Mouse (Mus musculus) gastrocnemius, postnatal 36 days (tissue): ENCODE results near the gene Tmem234. TPM values are rescaled to one million over a fixed set of nuclear protein-coding genes. Genes with fewer than 3 reads are reported as not detected.

ENCODE experiments used
- DNase-seq, 2 experiments: peaks; one replicate each; pipeline ENCODE4 v3.0.0; 2022
- intact Hi-C: fragments of 180-260 bp; cut with DNase I; formaldehyde crosslinking; loops from one replicate; pipeline ENCODE4 v1.15.1; 2025
- microRNA-seq, 2 experiments: library from miRNA; unstranded; fragments of <30 nt; microRNA quantifications; one replicate each; pipeline ENCODE4 v1.2.0; 2021
- total RNA-seq, 2 experiments: library from RNA; stranded (reverse); gene quantifications; 2 replicates each; pipeline ENCODE4 v1.2.3; 2021

Gene Tmem234
- total RNA-seq, 2 experiments from 2014 or later: 29.3 to 30.0 TPM

- intact Hi-C loops: no loop called here
- no peak for DNase-seq
These were observed 54.3 kb downstream of the Tmem234 start for GRCm38 (mm10) chr4:129654770-129655169.

GRCm38 (mm10) chr4:129661584-129661983 is 61.1 kb downstream of the Tmem234 start:
- intact Hi-C loops: no loop called here

GRCm38 (mm10) chr4:129662255-129662813 is 61.9 kb downstream of the Tmem234 start:
- no peak for DNase-seq
- intact Hi-C loops: no loop called here

More at GRCm38 (mm10) chr4:129661584-129661983, 61.1 kb downstream of the Tmem234 start:
- no peak for DNase-seq

GRCm38 (mm10) chr4:129671491-129672082 is 71.1 kb downstream of the Tmem234 start:
- DNase-seq: peak in 1 of 2 experiments; percentile 20
- intact Hi-C loops: no loop called here

- intact Hi-C loops: no loop called here
These were observed 71.8 kb downstream of the Tmem234 start, which contains the start of gene Kpna6 for GRCm38 (mm10) chr4:129672083-129672877. TSS of gene Kpna6 (minus strand) at chr4:129672767.

GRCm38 (mm10) chr4:129672878-129673449 is 72.5 kb downstream of the Tmem234 start:
- DNase-seq: no peak
- intact Hi-C loops: no loop called here

More at GRCm38 (mm10) chr4:129672083-129672877, 71.8 kb downstream of the Tmem234 start, which contains the start of gene Kpna6:
- peak; percentile 83 to 88 for DNase-seq

Small RNA genes lying within 50 kb of the gene (microRNA-seq; reads per million reads assigned to microRNA genes)
- gene Mir8119: 0 reads per million in 2 experiments

Other genes starting within 250 kb of the Tmem234 start
- gene Zbtb8a, start 222.6 kb upstream of the Tmem234 start, total RNA-seq: 1 to 10 TPM in 1 of 2 experiments, under 1 TPM in 1; 0.76 to 1.1 TPM
- gene Zbtb8b, start 159.8 kb upstream of the Tmem234 start, total RNA-seq: not detected
- 10 to 100 TPM; 28.7 to 35.8 TPM for gene Bsdc1, start 139.1 kb upstream of the Tmem234 start, total RNA-seq
- gene Tssk3, start 109.6 kb upstream of the Tmem234 start, total RNA-seq: not detected
- gene Fam229a, start 109.5 kb upstream of the Tmem234 start, total RNA-seq: not detected
- gene Marcksl1, start 87.1 kb upstream of the Tmem234 start, total RNA-seq: 1 to 10 TPM; 1.0 to 1.9 TPM
- gene Hdac1, start 58.0 kb upstream of the Tmem234 start, total RNA-seq: 1 to 10 TPM; 9.0 to 9.9 TPM
- 1 to 10 TPM in 1 of 2 experiments, not detected in 1; 6.2 TPM for gene Lck, start 27.0 kb upstream of the Tmem234 start, total RNA-seq
- gene Fam167b, start 22.1 kb upstream of the Tmem234 start, total RNA-seq: not detected
- gene Eif3i, start within 50 bp of the Tmem234 start, total RNA-seq: 100 to 1,000 TPM; 116 to 135 TPM
- gene Dcdc2b, start 13.6 kb downstream of the Tmem234 start, total RNA-seq: under 1 TPM; 0.51 to 0.62 TPM
- gene Iqcc, start 18.4 kb downstream of the Tmem234 start, total RNA-seq: 1 to 10 TPM; 6.5 to 9.8 TPM
- 10 to 100 TPM; 41.0 to 44.5 TPM for gene Ccdc28b, start 23.3 kb downstream of the Tmem234 start, total RNA-seq
- gene Txlna, start 40.4 kb downstream of the Tmem234 start, total RNA-seq: 10 to 100 TPM; 15.2 to 17.2 TPM
- gene Kpna6, start 72.1 kb downstream of the Tmem234 start, total RNA-seq: 10 to 100 TPM; 64.5 to 67.4 TPM
- 1 to 10 TPM; 2.5 to 3.3 TPM for gene Tmem39b, start 96.2 kb downstream of the Tmem234 start, total RNA-seq
- 10 to 100 TPM; 20.2 to 26.5 TPM for gene Khdrbs1, start 141.6 kb downstream of the Tmem234 start, total RNA-seq
- 100 to 1,000 TPM; 615 to 657 TPM for gene Ptp4a2, start 210.6 kb downstream of the Tmem234 start, total RNA-seq